Mouse (Mus musculus) T-cell, adult 2 months (primary cell): ENCODE data around the gene Auh.
A peak's percentile ranks its signal among the peaks of the same experiment; 100 is the strongest.

Experiments
- DNase-seq: peaks from one replicate; pipeline ENCODE4 v3.0.0; 2022; ENCODE audit warnings: low spot score

The Auh gene

GRCm38 (mm10) chr13:52878823-52879222 is 50.7 kb downstream of the Auh start:
- no peak for DNase-seq

- DNase-seq, result no peak
Observed at GRCm38 (mm10) chr13:52875541-52876325, 53.7 kb downstream of the Auh start.

GRCm38 (mm10) chr13:52875089-52875488 is 54.4 kb downstream of the Auh start:
- peak; percentile 46 for DNase-seq

GRCm38 (mm10) chr13:52874338-52874737 is 55.1 kb downstream of the Auh start:
- DNase-seq, result no peak

GRCm38 (mm10) chr13:52873923-52874322 is 55.6 kb downstream of the Auh start:
- DNase-seq, result peak; percentile 29

- DNase-seq, result no peak
Observed at GRCm38 (mm10) chr13:52866005-52866792, 63.3 kb downstream of the Auh start.

- no peak for DNase-seq
Observed at GRCm38 (mm10) chr13:52863436-52863835, 66.0 kb downstream of the Auh start.

GRCm38 (mm10) chr13:52860006-52860685 is 69.3 kb downstream of the Auh start:
- DNase-seq, result no peak

GRCm38 (mm10) chr13:52859065-52859820 is 70.2 kb downstream of the Auh start:
- DNase-seq, result no peak

GRCm38 (mm10) chr13:52858373-52858772 is 71.1 kb downstream of the Auh start:
- no peak for DNase-seq

GRCm38 (mm10) chr13:52857781-52858180 is 71.7 kb downstream of the Auh start:
- DNase-seq, result no peak

- no peak for DNase-seq
Observed at GRCm38 (mm10) chr13:52853536-52853935, 75.9 kb downstream of the Auh start.

GRCm38 (mm10) chr13:52851886-52852285 is 77.6 kb downstream of the Auh start:
- no peak for DNase-seq

- DNase-seq, result no peak
Observed at GRCm38 (mm10) chr13:52850024-52850723, 79.3 kb downstream of the Auh start.

GRCm38 (mm10) chr13:52849394-52849801 is 80.1 kb downstream of the Auh start:
- no peak for DNase-seq

- DNase-seq, result no peak
Observed at GRCm38 (mm10) chr13:52847481-52847880, 82.0 kb downstream of the Auh start.

- no peak for DNase-seq
Observed at GRCm38 (mm10) chr13:52847071-52847470, 82.4 kb downstream of the Auh start.

GRCm38 (mm10) chr13:52845618-52846017 is 83.9 kb downstream of the Auh start:
- no peak for DNase-seq

- no peak for DNase-seq
Observed at GRCm38 (mm10) chr13:52843536-52844178, 85.8 kb downstream of the Auh start.

- DNase-seq, result no peak
Observed at GRCm38 (mm10) chr13:52836231-52836630, 93.2 kb downstream of the Auh start.

GRCm38 (mm10) chr13:52834591-52834990 is 94.9 kb downstream of the Auh start:
- no peak for DNase-seq
